ENCODE assay signal across 30 mouse cellular contexts in the genomic region with DNA sequence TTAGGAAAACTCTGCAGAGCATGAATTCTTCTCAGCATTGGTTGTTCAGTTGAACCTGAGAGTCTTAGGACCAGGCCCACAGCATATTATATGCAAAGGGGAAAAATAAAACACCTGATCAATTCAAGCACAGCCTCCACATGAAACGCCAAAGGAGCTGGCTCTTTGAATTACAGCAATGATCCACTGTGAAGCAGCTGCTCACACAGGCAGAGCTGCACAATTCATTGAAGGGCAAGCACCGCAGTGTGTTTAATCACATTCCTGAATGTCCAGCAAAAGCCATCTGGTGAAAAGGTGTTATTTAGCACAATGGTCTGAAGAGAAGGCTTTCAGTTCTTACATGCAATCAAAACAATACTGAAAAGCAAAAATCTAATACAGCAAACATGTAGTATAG.
DNase-seq lines count a peak whose midpoint lies in the region; ATAC-seq and TF ChIP-seq lines count a peak whose summit lies in the region.
"Had no signal": no experiment of that assay in that cellular context is flagged by ENCODE, and none has a peak within 500 bp of the region (broad histone marks: within the 10 kb centered on the region; RNA-seq: fewer than 3 reads in every experiment).

No protein-coding gene starts in this region.

- H3K4me1 ChIP-seq in hindbrain, postnatal 0 days (ENCODE audit: insufficient read depth, low read length): no peaks in the 10 kb centered on the region
- H3K4me1 ChIP-seq in hindbrain, embryonic 16.5 days (ENCODE audit: control insufficient read depth, insufficient read depth, low read depth, low read length): no peaks in the 10 kb centered on the region
- no peaks in the 10 kb centered on the region for H3K4me1 ChIP-seq in midbrain, postnatal 0 days (ENCODE audit: insufficient read depth, low read length)
- peaks cover 2% of the 10 kb centered on the region; the same call in 1 of the 2 replicates for H3K4me1 ChIP-seq in midbrain, embryonic 16.5 days (ENCODE audit: control insufficient read depth, insufficient read depth, low read length)
- H3K4me1 ChIP-seq: forebrain, embryonic 13.5 days; heart, embryonic 12.5 days; neural tube, embryonic 12.5 days; stomach, embryonic 15.5 days had no signal

- H3K4me2 ChIP-seq in hindbrain, postnatal 0 days (ENCODE audit: low read depth, low read length): no peak overlapping the region
- no peak overlapping the region for H3K4me2 ChIP-seq in hindbrain, embryonic 16.5 days (ENCODE audit: low read length)
- no peak overlapping the region for H3K4me2 ChIP-seq in midbrain, postnatal 0 days (ENCODE audit: low read depth, low read length, poor library complexity, severe bottlenecking)
- no peak overlapping the region for H3K4me2 ChIP-seq in midbrain, embryonic 16.5 days (ENCODE audit: low read length)
- H3K4me2 ChIP-seq: forebrain, embryonic 13.5 days; heart, embryonic 12.5 days; neural tube, embryonic 12.5 days; stomach, embryonic 15.5 days had no signal

- WGBS in hindbrain, postnatal 0 days: 39% methylated on average over 2 of the region's 2 CpGs
- 27% methylated on average over 2 of the region's 2 CpGs for WGBS in hindbrain, embryonic 16.5 days
- WGBS in midbrain, postnatal 0 days: 34% methylated on average over 2 of the region's 2 CpGs
- 21% methylated on average over 2 of the region's 2 CpGs for WGBS in midbrain, embryonic 16.5 days

- no peaks in the 10 kb centered on the region for H3K9me3 ChIP-seq in hindbrain, postnatal 0 days (ENCODE audit: low read length)
- no peaks in the 10 kb centered on the region for H3K9me3 ChIP-seq in hindbrain, embryonic 16.5 days (ENCODE audit: control insufficient read depth, low read length)
- no peaks in the 10 kb centered on the region for H3K9me3 ChIP-seq in midbrain, postnatal 0 days (ENCODE audit: low read length)
- H3K9me3 ChIP-seq in midbrain, embryonic 16.5 days (replicated peaks; ENCODE audit: control insufficient read depth, low read length, poor library complexity, severe bottlenecking): no peaks in the 10 kb centered on the region
- H3K9me3 ChIP-seq: forebrain, embryonic 13.5 days; heart, embryonic 12.5 days; neural tube, embryonic 12.5 days; stomach, embryonic 15.5 days had no signal

- ATAC-seq in hindbrain, postnatal 0 days: no peak
- ATAC-seq in hindbrain, embryonic 16.5 days: no peak
- ATAC-seq in midbrain, postnatal 0 days (ENCODE audit: low FRiP score): no peak
- no peak for ATAC-seq in midbrain, embryonic 16.5 days
- ATAC-seq: activated CD4-positive, CD25-positive, alpha-beta regulatory T cell, adult 4 months; forebrain, embryonic 13.5 days had no signal

- no peaks in the 10 kb centered on the region for H3K36me3 ChIP-seq in hindbrain, postnatal 0 days (ENCODE audit: insufficient read depth, low read length)
- no peaks in the 10 kb centered on the region for H3K36me3 ChIP-seq in hindbrain, embryonic 16.5 days (ENCODE audit: control insufficient read depth, insufficient read depth, low read length)
- no peaks in the 10 kb centered on the region for H3K36me3 ChIP-seq in midbrain, postnatal 0 days (ENCODE audit: insufficient read depth, low read length)
- H3K36me3 ChIP-seq in midbrain, embryonic 16.5 days (ENCODE audit: control insufficient read depth, insufficient read depth, low read length): no peaks in the 10 kb centered on the region
- H3K36me3 ChIP-seq: heart, embryonic 12.5 days; neural tube, embryonic 12.5 days; stomach, embryonic 15.5 days had no signal

- no peak overlapping the region for H3K27ac ChIP-seq in hindbrain, postnatal 0 days
- no peak overlapping the region for H3K27ac ChIP-seq in hindbrain, embryonic 16.5 days (ENCODE audit: low read depth, low read length)
- no peak overlapping the region for H3K27ac ChIP-seq in midbrain, postnatal 0 days (ENCODE audit: low read depth, low read length)
- no peak overlapping the region for H3K27ac ChIP-seq in midbrain, embryonic 16.5 days (ENCODE audit: low read length)
- H3K27ac ChIP-seq: forebrain, embryonic 13.5 days; gastrocnemius, adult 2 months; heart, adult 2 months; liver, embryonic 14.5 days; macrophage; neural tube, embryonic 12.5 days; stomach, embryonic 15.5 days had no signal

- peak; percentile 3 for DNase-seq in embryo, embryonic 10 days (ENCODE audit: low spot score)
- DNase-seq in embryo, embryonic 9.5 days (ENCODE audit: extremely low spot score): no peak
- DNase-seq in hindbrain, postnatal 0 days (ENCODE audit: low spot score): peak; percentile 20
- peak; percentile 45 for DNase-seq in midbrain, postnatal 0 days (ENCODE audit: low spot score)
- peak; percentile 21 for DNase-seq in mesoderm, embryonic 11.5 days (ENCODE audit: low read depth, low spot score)
- no peak for DNase-seq in right cerebral cortex, postnatal 36 days (ENCODE audit: low spot score in 2 of 2)
- DNase-seq: adrenal gland, adult 2 months; adrenal gland, postnatal 36 days; cerebellum, adult 2 months; gastrocnemius, adult 2 months; gastrocnemius, postnatal 36 days; heart, adult 2 months; kidney, adult 11 months; kidney, postnatal 25 days; liver; lung, adult 2 months; lung, postnatal 10 days; right cerebral cortex, postnatal 14 days had no signal

- no peak for TF ChIP-seq CTCF in hindbrain, postnatal 0 days (IDR thresholded peaks at IDR 0.05; ENCODE audit: low read depth)
- TF ChIP-seq CTCF in midbrain, postnatal 0 days (IDR thresholded peaks at IDR 0.05): no peak

- no peak overlapping the region for H3K4me3 ChIP-seq in hindbrain, postnatal 0 days (ENCODE audit: low read length)
- H3K4me3 ChIP-seq in hindbrain, embryonic 16.5 days (ENCODE audit: low read length): no peak overlapping the region
- no peak overlapping the region for H3K4me3 ChIP-seq in midbrain, postnatal 0 days (ENCODE audit: low read depth, low read length)
- H3K4me3 ChIP-seq in midbrain, embryonic 16.5 days (ENCODE audit: low read depth, low read length): no peak overlapping the region
- H3K4me3 ChIP-seq: erythroblast, embryonic 14.5 days; forebrain, embryonic 13.5 days; gastrocnemius, adult 2 months; heart, adult 2 months; heart, embryonic 12.5 days; myocyte; neural tube, embryonic 12.5 days; stomach, embryonic 15.5 days had no signal

- H3K27me3 ChIP-seq in hindbrain, postnatal 0 days (ENCODE audit: insufficient read depth, low read length): no peaks in the 10 kb centered on the region
- H3K27me3 ChIP-seq in hindbrain, embryonic 16.5 days (replicated peaks; ENCODE audit: control insufficient read depth, insufficient read depth, low read length): no peaks in the 10 kb centered on the region
- H3K27me3 ChIP-seq in midbrain, postnatal 0 days (ENCODE audit: insufficient read depth, low read length): no peaks in the 10 kb centered on the region
- H3K27me3 ChIP-seq in midbrain, embryonic 16.5 days (ENCODE audit: control insufficient read depth, insufficient read depth, low read depth, low read length): no peaks in the 10 kb centered on the region
- H3K27me3 ChIP-seq: CH12.LX; forebrain, embryonic 13.5 days; heart, embryonic 12.5 days; neural tube, embryonic 12.5 days; stomach, embryonic 15.5 days had no signal

- no peak overlapping the region for H3K9ac ChIP-seq in hindbrain, postnatal 0 days (replicated peaks; ENCODE audit: low read length)
- H3K9ac ChIP-seq in hindbrain, embryonic 16.5 days (ENCODE audit: low read depth, low read length): no peak overlapping the region
- H3K9ac ChIP-seq in midbrain, postnatal 0 days (replicated peaks; ENCODE audit: low read length, poor library complexity, severe bottlenecking): no peak overlapping the region
- H3K9ac ChIP-seq in midbrain, embryonic 16.5 days (ENCODE audit: low read depth, low read length): no peak overlapping the region
- H3K9ac ChIP-seq: forebrain, embryonic 13.5 days; heart, embryonic 12.5 days; liver, embryonic 14.5 days; neural tube, embryonic 12.5 days; stomach, embryonic 15.5 days had no signal

Comparison
In these comparisons a context has a peak if more than half of its experiments do, and no peak if none do; other contexts are left out.
1. DNase-seq: peak in embryo, embryonic 10 days (single experiment), hindbrain, postnatal 0 days (single experiment), midbrain, postnatal 0 days (single experiment) and mesoderm, embryonic 11.5 days (single experiment); none in embryo, embryonic 9.5 days (single experiment) and right cerebral cortex, postnatal 36 days (0 of 2).